Mouse (Mus musculus): ENCODE data around the gene Gm45337.
"Not testable (repeated sequence)": the region's sequence is repeated elsewhere in the genome, so short reads cannot be mapped to it uniquely, and the experiment has no call there.

The Gm45337 gene

GRCm38 (mm10) chr7:142144507-142144906, at the start of gene Gm45337:
Gene Gm45337 (minus strand): TSS chr7:142144607.
- DNase-seq (ENCODE audit: low read depth, low spot score) = no peak

DNA sequence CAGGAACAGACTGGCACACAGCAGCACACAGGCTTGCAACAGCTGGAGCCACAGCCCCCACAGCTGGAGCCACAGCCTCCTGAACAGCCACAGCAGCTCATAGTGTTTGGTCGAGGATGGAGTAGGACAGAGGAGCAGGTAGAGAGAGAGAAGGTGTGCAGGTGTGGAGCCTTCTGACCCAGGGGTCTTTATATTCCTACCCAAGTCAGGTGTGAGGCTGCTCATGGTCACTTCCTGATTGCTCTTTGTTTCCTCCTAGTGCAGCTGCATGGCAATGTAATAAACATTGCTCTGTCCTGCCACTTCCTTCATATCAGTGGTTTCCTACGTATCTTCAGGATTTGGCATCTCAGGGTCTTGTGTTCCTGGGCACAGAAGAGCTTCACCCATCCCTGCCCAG, 45.9 kb upstream of the Gm45337 start, which contains the start of gene Gm10153:
Gene Gm10153, minus strand, starts transcription at position 101 of the 400 bp plus-strand sequence.
- DNase-seq (ENCODE audit: low read depth, low spot score) = no peak

- DNase-seq (ENCODE audit: low read depth, low spot score) = no peak
These were observed 43.7 kb upstream of the Gm45337 start for GRCm38 (mm10) chr7:142188156-142188555.

DNA sequence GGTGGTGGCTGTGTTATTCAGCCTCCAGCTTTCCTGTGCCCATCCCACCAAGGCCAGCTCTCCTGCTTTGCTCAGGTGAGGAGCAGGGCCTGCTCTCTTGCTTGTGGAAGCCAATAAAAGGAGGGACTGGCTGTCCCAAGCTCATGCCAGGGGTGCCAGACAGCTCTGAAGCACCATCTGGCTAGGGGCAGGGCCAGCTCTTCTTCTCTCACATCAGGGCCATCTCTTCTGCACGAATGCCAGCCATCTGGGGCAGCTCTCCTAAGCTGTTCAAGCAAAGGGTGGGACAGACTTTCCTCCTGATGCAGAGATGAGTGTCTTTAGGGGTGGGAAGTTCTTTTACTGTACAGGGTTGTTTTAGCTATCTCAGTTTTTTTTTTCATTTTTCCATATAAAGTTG, 36.6 kb upstream of the Gm45337 start:
- no peak for DNase-seq (ENCODE audit: low read depth, low spot score)

GRCm38 (mm10) chr7:142178685-142179084, 34.3 kb upstream of the Gm45337 start:
- DNase-seq (ENCODE audit: low read depth, low spot score) = peak; percentile 49

- not testable (repeated sequence) for DNase-seq (ENCODE audit: low read depth, low spot score)
These were observed 31.5 kb upstream of the Gm45337 start, which contains the start of gene Krtap5-2 for GRCm38 (mm10) chr7:142175905-142176304. Gene Krtap5-2 (minus strand): TSS chr7:142176005.

DNA sequence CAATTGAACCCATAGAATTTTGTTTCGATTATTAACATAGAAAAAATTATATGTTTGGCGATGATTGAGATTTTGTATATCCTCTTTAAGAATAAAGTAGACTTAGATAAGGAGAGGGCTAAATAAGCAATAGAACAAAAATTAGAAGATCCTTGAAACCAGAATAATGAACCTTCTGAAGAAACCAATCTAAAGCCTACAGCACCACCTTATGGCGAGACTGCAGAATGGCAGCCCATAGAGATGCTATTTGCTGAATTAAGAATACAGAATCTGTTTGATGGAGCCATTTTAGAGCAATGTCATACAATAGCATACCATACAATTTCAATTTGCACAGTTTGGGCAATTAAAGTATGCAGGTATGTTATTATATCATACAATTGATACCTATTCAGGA, 25.4 kb upstream of the Gm45337 start:
- DNase-seq (ENCODE audit: low read depth, low spot score) = peak; percentile 56

DNA sequence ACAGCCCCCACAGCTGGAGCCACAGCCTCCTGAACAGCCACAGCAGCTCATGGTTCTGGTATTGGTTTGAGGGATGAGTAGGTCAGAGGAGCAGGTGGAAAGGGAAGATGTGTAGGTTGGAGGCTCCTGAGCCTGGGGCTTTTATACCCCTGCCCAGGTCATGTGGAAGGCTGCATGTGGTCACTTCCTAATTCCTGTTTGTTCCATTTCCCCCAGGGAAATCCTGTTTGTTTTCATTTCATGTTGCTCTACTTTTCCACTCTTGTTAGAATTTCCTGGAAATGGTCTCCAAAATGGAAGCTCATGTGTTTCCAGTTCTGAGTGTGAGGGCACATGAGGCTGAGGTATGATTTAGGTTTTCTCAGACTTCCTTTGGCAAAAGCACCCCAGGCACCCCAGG, 21.2 kb upstream of the Gm45337 start, which contains the start of gene Gm4553:
Gene Gm4553, minus strand, starts transcription at position 101 of the 400 bp plus-strand sequence.
- DNase-seq (ENCODE audit: low read depth, low spot score) = not testable (repeated sequence)

GRCm38 (mm10) chr7:142159366-142159765, 15.0 kb upstream of the Gm45337 start:
- no peak for DNase-seq (ENCODE audit: low read depth, low spot score)

DNA sequence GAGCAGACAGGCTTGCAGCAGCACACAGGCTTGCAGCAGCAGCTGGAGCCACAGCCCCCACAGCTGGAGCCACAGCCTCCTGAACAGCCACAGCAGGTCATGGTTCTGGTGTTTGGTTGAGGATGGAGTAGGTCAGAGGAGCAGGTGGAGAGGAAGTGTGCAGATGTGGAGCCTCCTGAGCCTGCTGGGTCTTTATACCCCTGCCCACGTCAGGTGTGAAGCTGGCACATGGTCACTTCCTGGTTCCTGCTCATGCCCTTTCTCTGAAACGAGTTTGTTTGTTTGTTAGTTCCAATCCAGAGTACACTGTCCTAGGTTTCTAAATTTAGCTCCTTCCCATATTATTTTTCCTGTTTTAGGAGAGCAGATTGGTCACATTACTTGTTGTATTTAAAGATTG, 12.6 kb upstream of the Gm45337 start, which contains the start of gene Gm29735:
Gene Gm29735, minus strand, starts transcription at position 101 of the 400 bp plus-strand sequence.
- DNase-seq (ENCODE audit: low read depth, low spot score) = not testable (repeated sequence)

DNA sequence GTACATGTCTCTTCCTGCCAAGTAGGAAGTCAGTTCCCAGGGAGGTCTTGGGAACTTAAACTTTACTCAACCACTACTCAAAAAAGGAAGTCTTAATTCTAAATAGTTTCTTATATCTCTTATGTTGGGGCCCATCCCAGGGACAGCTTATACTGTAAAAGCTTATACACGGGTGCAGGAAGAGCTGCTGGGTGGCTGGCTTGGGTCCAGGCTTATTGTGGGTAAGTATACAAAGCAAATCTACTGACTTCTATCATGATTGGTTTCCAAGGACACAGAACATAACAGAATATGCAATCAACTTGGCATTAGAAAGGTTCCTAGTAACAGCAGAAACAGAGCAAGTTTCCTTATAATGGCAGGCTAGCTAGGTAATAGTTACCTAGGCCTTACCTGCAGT, 10.9 kb upstream of the Gm45337 start:
- no peak for DNase-seq (ENCODE audit: low read depth, low spot score)

DNA sequence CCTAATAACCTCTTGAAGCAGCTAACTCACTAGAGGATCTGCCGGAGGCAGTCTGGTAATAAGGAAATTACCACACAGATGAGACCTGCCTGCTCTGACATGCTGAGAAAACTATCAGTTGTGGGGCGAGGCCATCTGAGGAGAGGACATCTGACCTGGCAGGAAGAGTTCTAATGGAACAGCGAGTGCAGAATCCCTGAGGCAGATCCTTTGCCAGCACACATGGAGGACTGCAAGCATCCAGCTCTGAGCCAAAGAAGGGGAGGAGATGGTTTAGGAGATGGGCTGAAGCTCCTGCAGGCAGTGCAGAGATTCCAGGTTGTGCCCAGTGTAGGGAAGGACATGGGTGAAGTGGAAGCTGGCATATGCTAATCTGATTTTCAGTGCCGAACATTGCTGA, 7.8 kb upstream of the Gm45337 start:
- DNase-seq (ENCODE audit: low read depth, low spot score) = peak; percentile 8

- no peak for DNase-seq (ENCODE audit: low read depth, low spot score)
These were observed 4.2 kb upstream of the Gm45337 start for GRCm38 (mm10) chr7:142148633-142149032.

DNA sequence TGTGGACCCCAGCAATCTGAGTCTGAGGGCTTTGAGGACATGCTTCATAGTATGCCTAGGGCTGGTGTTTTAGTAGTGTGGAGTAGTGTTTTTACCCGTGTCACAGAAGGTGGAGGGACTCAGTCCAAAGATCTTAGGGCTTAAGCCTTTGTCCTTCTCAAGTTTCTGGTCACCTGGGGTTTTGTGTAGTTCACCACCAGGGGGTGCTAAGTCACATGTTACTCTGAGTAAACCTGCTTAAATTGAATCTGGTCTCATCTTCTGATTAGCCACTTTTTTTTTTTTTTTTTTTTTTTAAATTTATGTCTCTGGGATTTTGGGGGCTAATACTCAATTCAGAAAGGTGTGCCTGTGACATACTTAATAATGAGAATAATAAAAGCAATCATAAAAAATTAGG, 1.6 kb upstream of the Gm45337 start:
- DNase-seq (ENCODE audit: low read depth, low spot score) = peak; percentile 75

DNA sequence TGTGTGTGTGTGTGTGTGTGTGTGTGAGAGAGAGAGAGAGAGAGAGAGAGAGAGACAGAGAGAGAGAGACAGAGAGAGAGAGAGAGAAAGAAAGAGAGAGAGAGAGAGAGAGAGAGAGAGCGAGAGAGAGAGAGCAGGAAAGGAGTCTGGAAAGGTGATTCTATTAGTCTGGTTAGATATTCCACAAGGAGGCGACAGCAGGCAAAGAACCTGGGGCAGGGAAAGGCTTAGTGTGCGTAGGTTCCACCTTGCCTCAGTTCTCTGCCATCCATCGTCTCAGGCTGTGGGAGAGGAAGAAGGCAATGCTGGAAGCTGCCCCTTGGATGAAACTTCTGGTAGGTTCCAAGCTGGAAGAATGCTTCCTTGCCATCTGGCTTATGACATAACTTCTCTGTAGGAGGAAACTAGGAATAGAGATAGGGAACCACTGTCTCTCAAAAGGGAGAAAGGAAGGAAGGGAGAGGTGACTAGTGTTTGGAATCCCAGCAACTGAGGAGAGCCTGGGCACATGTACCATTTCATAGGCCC, 1.1 kb upstream of the Gm45337 start:
- DNase-seq (ENCODE audit: low read depth, low spot score) = peak; percentile 76

GRCm38 (mm10) chr7:142143506-142144010, 849 bp downstream of the Gm45337 start:
- not testable (repeated sequence) for DNase-seq (ENCODE audit: low read depth, low spot score)

GRCm38 (mm10) chr7:142140696-142141095, 3.7 kb downstream of the Gm45337 start:
- DNase-seq (ENCODE audit: low read depth, low spot score) = no peak

DNA sequence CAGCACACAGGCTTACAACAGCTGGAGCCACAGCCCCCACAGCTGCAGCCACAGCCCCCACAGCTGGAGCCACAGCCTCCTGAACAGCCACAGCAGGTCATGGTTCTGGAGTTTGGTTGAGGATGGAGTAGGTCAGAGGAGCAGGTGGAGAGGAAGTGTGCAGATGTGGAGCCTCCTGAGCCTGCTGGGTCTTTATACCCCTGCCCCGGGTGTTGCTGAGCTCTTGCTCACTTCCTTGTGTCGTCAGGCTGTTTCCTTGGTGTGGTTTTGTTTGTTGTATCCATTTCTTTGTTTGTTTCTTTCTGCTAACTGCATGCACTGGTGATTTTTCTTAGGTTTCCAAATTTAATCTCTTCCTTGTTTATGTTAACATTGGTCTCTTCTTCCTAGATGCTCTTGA, 8.5 kb downstream of the Gm45337 start, which contains the start of gene Gm39115:
Gene Gm39115, minus strand, starts transcription at position 101 of the 400 bp plus-strand sequence.
- not testable (repeated sequence) for DNase-seq (ENCODE audit: low read depth, low spot score)

DNA sequence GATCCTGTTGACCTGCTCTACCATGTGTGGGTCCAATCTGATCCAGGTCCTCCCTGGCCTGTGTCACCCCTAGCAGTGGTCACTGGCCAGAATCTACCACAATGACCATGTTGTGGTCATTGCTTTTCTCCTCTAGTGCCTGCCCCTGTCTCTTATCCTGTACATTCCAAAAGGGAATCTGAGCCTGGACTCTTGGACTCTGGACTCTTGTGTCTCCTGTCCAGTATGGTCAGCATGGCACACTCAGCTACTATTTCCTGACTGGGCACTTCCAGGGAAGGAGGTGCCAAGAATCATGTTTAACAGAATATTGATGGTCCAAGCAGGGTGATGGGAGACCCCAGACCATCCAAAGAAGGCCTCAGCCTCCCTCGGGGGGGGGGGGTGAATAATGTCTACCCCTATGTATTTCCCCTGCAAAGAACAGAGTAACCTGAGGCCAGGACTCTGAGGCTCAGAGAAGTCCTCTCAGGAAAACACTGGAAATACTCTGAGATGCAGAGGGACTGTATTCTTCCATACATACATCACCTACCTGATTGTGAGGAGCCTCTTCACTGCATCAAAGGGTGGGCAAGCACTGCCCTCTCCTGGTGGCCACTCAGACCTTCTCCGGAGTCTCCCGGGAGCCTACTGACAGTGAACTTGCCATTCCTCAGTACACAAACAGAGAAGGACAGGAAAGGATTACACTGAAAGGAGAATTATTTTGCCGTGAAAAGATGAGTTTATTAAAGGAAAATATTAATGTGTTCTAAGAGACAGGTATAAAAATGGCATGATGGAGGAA, 10.0 kb downstream of the Gm45337 start:
- peak; percentile 32 for DNase-seq (ENCODE audit: low read depth, low spot score)

DNA sequence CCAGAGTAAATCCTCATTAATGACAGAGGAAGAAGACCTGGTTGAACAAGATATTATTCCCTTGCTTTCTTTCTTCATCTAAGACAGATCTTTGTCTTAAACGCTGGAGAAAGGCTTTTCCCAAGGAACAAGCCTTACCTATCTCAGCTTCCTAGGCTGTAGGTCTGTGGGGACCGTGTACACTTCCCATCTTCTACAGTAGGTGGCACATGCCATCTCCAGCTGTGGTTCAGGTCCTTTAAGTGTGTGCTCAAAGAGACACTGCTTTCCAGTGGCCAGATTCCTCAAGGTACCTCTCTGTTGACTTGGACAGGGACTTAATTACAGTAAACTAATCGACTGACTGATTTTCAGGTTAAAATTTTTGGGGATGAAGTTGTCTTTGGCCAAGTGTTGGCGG, 15.6 kb downstream of the Gm45337 start:
- DNase-seq (ENCODE audit: low read depth, low spot score) = no peak

- not testable (repeated sequence) for DNase-seq (ENCODE audit: low read depth, low spot score)
These were observed 23.8 kb downstream of the Gm45337 start, which contains the start of gene Gm45618 for GRCm38 (mm10) chr7:142120629-142121028. Gene Gm45618 (minus strand): TSS chr7:142120729.

GRCm38 (mm10) chr7:142119632-142120031, 24.8 kb downstream of the Gm45337 start:
- DNase-seq (ENCODE audit: low read depth, low spot score) = peak; percentile 59
